Mouse (Mus musculus): ENCODE results near the gene Cchcr1.

DNA sequence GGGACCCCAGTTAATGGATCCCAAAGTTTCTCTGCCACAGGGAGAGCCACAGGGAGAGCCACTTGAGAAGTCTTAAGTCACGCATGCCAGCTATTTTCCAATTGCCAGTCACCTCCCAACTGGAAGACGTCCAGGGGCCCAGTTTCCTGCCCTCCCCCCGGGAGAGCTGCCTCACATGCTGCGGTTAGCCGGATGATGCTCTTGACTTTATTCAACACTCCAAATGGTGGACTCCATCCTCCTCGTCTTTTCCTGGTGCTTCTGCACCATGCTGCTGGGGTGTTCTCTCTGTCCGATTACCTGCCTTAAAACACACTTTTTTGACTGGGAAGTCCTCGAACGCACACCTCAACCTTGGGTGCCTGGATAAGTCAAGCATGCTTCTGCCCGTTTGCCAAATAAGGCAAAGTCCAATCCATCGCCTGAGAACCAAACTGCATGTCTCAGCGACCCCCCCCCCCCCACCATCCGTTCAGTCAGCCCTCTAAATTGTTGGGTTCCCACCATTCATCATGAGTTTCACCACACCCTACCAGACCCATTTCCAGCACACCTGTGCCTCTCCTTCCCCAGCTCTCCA lies 39.4 kb downstream of the Cchcr1 start:
- TF ChIP-seq CTCF (IDR thresholded peaks at IDR 0.05; ENCODE audit: low read depth, low read length): no peak
- TF ChIP-seq EP300 (IDR thresholded peaks at IDR 0.05; ENCODE audit: insufficient read depth, low read depth, low read length): no peak
- no peak for TF ChIP-seq POLR2A (IDR thresholded peaks at IDR 0.05; ENCODE audit: insufficient read depth, low read length)

Measured in ES-Bruce4 (cell line).